Mouse (Mus musculus): ENCODE results near the gene B230118H07Rik. TPM values are rescaled to one million over a fixed set of nuclear protein-coding genes. Genes with fewer than 3 reads are reported as not detected.

Gene B230118H07Rik
- polyA plus RNA-seq, 1 experiment, result 38.3 TPM

- H3K9ac ChIP-seq (ENCODE audit: low read depth, poor library complexity, severe bottlenecking), result no peak overlapping the region
- no peaks in the 10 kb centered on the region for H3K4me1 ChIP-seq (ENCODE audit: control insufficient read depth, insufficient read depth, low read length)
- no peak overlapping the region for H3K27ac ChIP-seq (ENCODE audit: insufficient read depth, low read length)
Measured at GRCm38 (mm10) chr2:101553851-101554250, 95.5 kb downstream of the B230118H07Rik start.

DNA sequence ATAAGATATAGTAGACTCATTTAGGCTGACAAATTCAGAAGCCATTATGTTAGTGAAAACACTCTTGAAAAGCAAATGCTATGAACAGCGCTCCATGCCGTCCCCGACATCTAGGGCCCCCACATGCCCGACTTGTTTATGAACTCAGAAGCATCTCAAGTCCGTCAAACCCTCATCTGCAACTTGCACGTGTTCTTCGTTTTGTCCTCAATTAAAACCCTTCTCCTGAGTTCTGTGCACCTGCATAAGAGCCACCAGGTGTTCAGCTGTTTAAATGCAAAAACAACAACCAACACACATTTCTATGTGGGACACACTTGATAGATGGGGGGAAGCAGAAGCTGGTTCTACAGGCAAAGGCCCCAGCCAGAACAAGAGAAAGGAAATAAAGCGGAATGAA lies 97.0 kb downstream of the B230118H07Rik start:
- TF ChIP-seq EP300 (IDR thresholded peaks at IDR 0.05; ENCODE audit: insufficient read depth, low read depth, low read length), result no peak
- TF ChIP-seq CTCF (IDR thresholded peaks at IDR 0.05; ENCODE audit: low read depth, low read length), result no peak
- no peak for TF ChIP-seq POLR2A (IDR thresholded peaks at IDR 0.05; ENCODE audit: insufficient read depth, low read length)
- H3K4me1 ChIP-seq (ENCODE audit: control insufficient read depth, insufficient read depth, low read length), result no peaks in the 10 kb centered on the region
- no peaks in the 10 kb centered on the region for H3K36me3 ChIP-seq (ENCODE audit: control insufficient read depth, insufficient read depth, low read length, poor library complexity, severe bottlenecking)
- no peak overlapping the region for H3K9ac ChIP-seq (ENCODE audit: low read depth, poor library complexity, severe bottlenecking)
- no peak overlapping the region for H3K4me3 ChIP-seq (ENCODE audit: low read depth, low read length)
- no peak overlapping the region for H3K27ac ChIP-seq (ENCODE audit: insufficient read depth, low read length)
- H3K27me3 ChIP-seq (ENCODE audit: control insufficient read depth, insufficient read depth, low read length, poor library complexity, severe bottlenecking), result no peaks in the 10 kb centered on the region
- H3K9me3 ChIP-seq (replicated peaks; ENCODE audit: control insufficient read depth, insufficient read depth, low read length, poor library complexity, severe bottlenecking), result no peaks in the 10 kb centered on the region

More at GRCm38 (mm10) chr2:101553851-101554250, 95.5 kb downstream of the B230118H07Rik start:
- H3K36me3 ChIP-seq (ENCODE audit: control insufficient read depth, insufficient read depth, low read length, poor library complexity, severe bottlenecking), result no peaks in the 10 kb centered on the region
- H3K27me3 ChIP-seq (ENCODE audit: control insufficient read depth, insufficient read depth, low read length, poor library complexity, severe bottlenecking), result no peaks in the 10 kb centered on the region
- TF ChIP-seq POLR2A (IDR thresholded peaks at IDR 0.05; ENCODE audit: insufficient read depth, low read length) (no peak), EP300 (IDR thresholded peaks at IDR 0.05; ENCODE audit: insufficient read depth, low read depth, low read length) (no peak), CTCF (IDR thresholded peaks at IDR 0.05; ENCODE audit: low read depth, low read length) (no peak)
- no peak overlapping the region for H3K4me3 ChIP-seq (ENCODE audit: low read depth, low read length)
- H3K9me3 ChIP-seq (replicated peaks; ENCODE audit: control insufficient read depth, insufficient read depth, low read length, poor library complexity, severe bottlenecking), result no peaks in the 10 kb centered on the region

GRCm38 (mm10) chr2:101551026-101551719 lies 98.2 kb downstream of the B230118H07Rik start:
- H3K27me3 ChIP-seq (ENCODE audit: control insufficient read depth, insufficient read depth, low read length, poor library complexity, severe bottlenecking), result no peaks in the 10 kb centered on the region
- no peak overlapping the region for H3K27ac ChIP-seq (ENCODE audit: insufficient read depth, low read length)
- H3K4me3 ChIP-seq (ENCODE audit: low read depth, low read length), result no peak overlapping the region
- H3K4me1 ChIP-seq (ENCODE audit: control insufficient read depth, insufficient read depth, low read length), result no peaks in the 10 kb centered on the region
- no peak overlapping the region for H3K9ac ChIP-seq (ENCODE audit: low read depth, poor library complexity, severe bottlenecking)
- TF ChIP-seq POLR2A (IDR thresholded peaks at IDR 0.05; ENCODE audit: insufficient read depth, low read length) (no peak), EP300 (IDR thresholded peaks at IDR 0.05; ENCODE audit: insufficient read depth, low read depth, low read length) (no peak), CTCF (IDR thresholded peaks at IDR 0.05; ENCODE audit: low read depth, low read length) (no peak)
- no peaks in the 10 kb centered on the region for H3K9me3 ChIP-seq (replicated peaks; ENCODE audit: control insufficient read depth, insufficient read depth, low read length, poor library complexity, severe bottlenecking)
- H3K36me3 ChIP-seq (ENCODE audit: control insufficient read depth, insufficient read depth, low read length, poor library complexity, severe bottlenecking), result no peaks in the 10 kb centered on the region

- Histone ChIP-seq H3K4me1 (ENCODE audit: control insufficient read depth, insufficient read depth, low read length) (no peaks in the 10 kb centered on the region), H3K36me3 (ENCODE audit: control insufficient read depth, insufficient read depth, low read length, poor library complexity, severe bottlenecking) (no peaks in the 10 kb centered on the region), H3K9me3 (replicated peaks; ENCODE audit: control insufficient read depth, insufficient read depth, low read length, poor library complexity, severe bottlenecking) (no peaks in the 10 kb centered on the region), H3K4me3 (ENCODE audit: low read depth, low read length) (no peak overlapping the region), H3K9ac (ENCODE audit: low read depth, poor library complexity, severe bottlenecking) (no peak overlapping the region), H3K27ac (ENCODE audit: insufficient read depth, low read length) (no peak overlapping the region), H3K27me3 (ENCODE audit: control insufficient read depth, insufficient read depth, low read length, poor library complexity, severe bottlenecking) (no peaks in the 10 kb centered on the region)
- no peak for TF ChIP-seq CTCF (IDR thresholded peaks at IDR 0.05; ENCODE audit: low read depth, low read length)
- no peak for TF ChIP-seq EP300 (IDR thresholded peaks at IDR 0.05; ENCODE audit: insufficient read depth, low read depth, low read length)
- TF ChIP-seq POLR2A (IDR thresholded peaks at IDR 0.05; ENCODE audit: insufficient read depth, low read length), result no peak
Measured at GRCm38 (mm10) chr2:101550176-101550575, 99.2 kb downstream of the B230118H07Rik start.

- TF ChIP-seq CTCF (IDR thresholded peaks at IDR 0.05; ENCODE audit: low read depth, low read length) (no peak), EP300 (IDR thresholded peaks at IDR 0.05; ENCODE audit: insufficient read depth, low read depth, low read length) (no peak), POLR2A (IDR thresholded peaks at IDR 0.05; ENCODE audit: insufficient read depth, low read length) (no peak)
- Histone ChIP-seq H3K4me3 (ENCODE audit: low read depth, low read length) (no peak overlapping the region), H3K4me1 (ENCODE audit: control insufficient read depth, insufficient read depth, low read length) (no peaks in the 10 kb centered on the region), H3K27ac (ENCODE audit: insufficient read depth, low read length) (no peak overlapping the region), H3K9me3 (replicated peaks; ENCODE audit: control insufficient read depth, insufficient read depth, low read length, poor library complexity, severe bottlenecking) (no peaks in the 10 kb centered on the region), H3K27me3 (ENCODE audit: control insufficient read depth, insufficient read depth, low read length, poor library complexity, severe bottlenecking) (no peaks in the 10 kb centered on the region), H3K36me3 (ENCODE audit: control insufficient read depth, insufficient read depth, low read length, poor library complexity, severe bottlenecking) (no peaks in the 10 kb centered on the region), H3K9ac (ENCODE audit: low read depth, poor library complexity, severe bottlenecking) (no peak overlapping the region)
Measured at GRCm38 (mm10) chr2:101548866-101549265, 100.5 kb downstream of the B230118H07Rik start.

DNA sequence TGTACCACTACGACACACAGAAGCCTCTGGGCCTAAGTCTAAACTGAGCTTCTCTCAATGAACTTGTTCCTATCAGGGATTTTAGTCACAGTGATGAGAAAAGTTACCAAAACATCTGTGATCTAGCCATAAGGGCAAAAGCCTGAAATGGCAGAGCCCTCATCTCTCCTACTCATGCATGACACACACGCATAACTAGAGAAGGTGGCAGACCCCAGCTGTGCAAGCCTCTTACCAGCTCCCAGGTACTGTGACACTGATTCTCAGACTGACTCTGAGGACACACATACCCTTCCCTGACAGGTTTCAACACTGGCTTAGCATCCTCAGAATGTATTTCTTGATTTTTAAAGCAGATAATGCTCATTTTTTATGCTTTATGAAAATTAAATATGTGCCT lies 103.7 kb downstream of the B230118H07Rik start:
- no peak for TF ChIP-seq CTCF (IDR thresholded peaks at IDR 0.05; ENCODE audit: low read depth, low read length)
- no peak for TF ChIP-seq POLR2A (IDR thresholded peaks at IDR 0.05; ENCODE audit: insufficient read depth, low read length)
- no peak for TF ChIP-seq EP300 (IDR thresholded peaks at IDR 0.05; ENCODE audit: insufficient read depth, low read depth, low read length)
- H3K27ac ChIP-seq (ENCODE audit: insufficient read depth, low read length), result no peak overlapping the region
- H3K27me3 ChIP-seq (ENCODE audit: control insufficient read depth, insufficient read depth, low read length, poor library complexity, severe bottlenecking), result no peaks in the 10 kb centered on the region
- H3K9me3 ChIP-seq (replicated peaks; ENCODE audit: control insufficient read depth, insufficient read depth, low read length, poor library complexity, severe bottlenecking), result no peaks in the 10 kb centered on the region
- no peaks in the 10 kb centered on the region for H3K36me3 ChIP-seq (ENCODE audit: control insufficient read depth, insufficient read depth, low read length, poor library complexity, severe bottlenecking)
- H3K9ac ChIP-seq (ENCODE audit: low read depth, poor library complexity, severe bottlenecking), result no peak overlapping the region
- H3K4me3 ChIP-seq (ENCODE audit: low read depth, low read length), result no peak overlapping the region
- H3K4me1 ChIP-seq (ENCODE audit: control insufficient read depth, insufficient read depth, low read length), result no peaks in the 10 kb centered on the region
